Mouse (Mus musculus): ENCODE results near the gene Snrpb. TPM values are rescaled to one million over a fixed set of nuclear protein-coding genes. Genes with fewer than 3 reads are reported as not detected.

Snrpb gene
- total and polyA plus RNA-seq, 3 experiments, result 590 to 1,572 (median 810) TPM

DNA sequence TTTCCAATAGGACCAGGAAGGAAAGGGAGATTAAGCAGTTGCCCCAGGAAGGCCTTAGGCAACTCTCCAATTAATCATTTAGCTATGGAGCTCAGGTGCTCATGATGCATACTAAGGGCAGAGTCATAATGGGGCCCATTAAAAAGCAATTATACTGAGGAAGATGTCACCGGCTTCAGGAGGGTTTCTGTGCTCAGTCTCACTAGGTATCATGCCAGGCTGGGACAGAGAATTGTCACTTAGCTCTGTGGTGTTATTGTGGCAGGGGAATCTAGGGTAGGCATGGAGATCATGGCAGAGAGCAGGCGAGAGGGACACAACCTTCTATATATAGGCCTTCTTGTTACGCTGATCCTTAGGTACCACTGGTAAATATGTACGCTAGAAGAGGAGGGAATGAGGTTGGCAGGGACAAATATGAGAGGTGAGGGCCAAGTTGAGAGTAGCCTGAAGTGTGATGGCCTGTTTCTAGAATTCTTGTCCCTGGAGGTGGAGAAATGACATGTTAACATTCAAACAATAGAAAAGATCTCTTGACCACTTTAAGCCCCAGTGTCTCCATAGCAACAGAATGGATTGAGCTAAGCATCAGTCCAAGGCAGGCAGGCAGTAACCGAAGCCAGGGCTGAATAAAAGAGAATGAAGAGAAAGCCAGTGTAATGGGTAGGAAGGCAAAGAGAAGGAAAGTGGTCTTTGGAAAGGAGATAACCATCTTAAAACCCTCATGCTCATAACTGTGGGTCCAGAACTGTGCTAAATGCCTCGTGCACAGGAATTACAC is 53.7 kb downstream of the Snrpb start:
- TF ChIP-seq MAFK (IDR thresholded peaks at IDR 0.05; ENCODE audit: borderline replicate concordance, low read depth, low read length) (no peak), MEF2A (IDR thresholded peaks at IDR 0.05; ENCODE audit: extremely low read depth, insufficient replicate concordance, low read depth, low read length, poor library complexity, severe bottlenecking) (no peak), USF1 (IDR thresholded peaks at IDR 0.05; ENCODE audit: low read depth, low read length) (no peak), ETS1 (IDR thresholded peaks at IDR 0.05; ENCODE audit: low read depth, low read length) (no peak), E2F4 (IDR thresholded peaks at IDR 0.05; ENCODE audit: borderline replicate concordance, low read depth, low read length) (no peak), HCFC1 (IDR thresholded peaks at IDR 0.05; ENCODE audit: low read depth, low read length) (no peak), EP300 (IDR thresholded peaks at IDR 0.05; ENCODE audit: low read depth in 1 of 2, low read length in 2 of 2) (no peak), MYB (IDR thresholded peaks at IDR 0.05; ENCODE audit: low read depth, low read length) (no peak), CTCF (IDR thresholded peaks at IDR 0.05 in 2 of 3, conservative IDR thresholded peaks at IDR 0.05 in 1 of 3; ENCODE audit: control insufficient read depth in 1 of 3, insufficient read depth in 1 of 3, low read depth in 2 of 3, low read length in 3 of 3, poor library complexity in 1 of 3, severe bottlenecking in 1 of 3) (no peak), SIN3A (IDR thresholded peaks at IDR 0.05; ENCODE audit: low read length) (no peak), CHD1 (IDR thresholded peaks at IDR 0.05; ENCODE audit: low read depth, low read length) (no peak), TBP (IDR thresholded peaks at IDR 0.05; ENCODE audit: low read depth, low read length) (no peak), MXI1 (IDR thresholded peaks at IDR 0.05; ENCODE audit: low read depth, low read length) (no peak), NRF1 (IDR thresholded peaks at IDR 0.05; ENCODE audit: insufficient read depth, low read depth, low read length, poor library complexity, severe bottlenecking) (no peak)
- DNase-seq (ENCODE audit: low read depth, low spot score), result no peak
- H3K27me3 ChIP-seq (ENCODE audit: control insufficient read depth in 1 of 2, insufficient read depth in 2 of 2, low read length in 2 of 2), result peaks cover 3 to 12% of the 10 kb centered on the region in 2 experiments

More for the DNA sequence above, 53.7 kb downstream of the Snrpb start:
- Histone ChIP-seq H3K9ac (ENCODE audit: control insufficient read depth, low read depth, low read length, poor library complexity, severe bottlenecking) (no peak overlapping the region), H3K79me2 (ENCODE audit: control insufficient read depth, insufficient read depth, low read length, poor library complexity) (no peaks in the 10 kb centered on the region), H3K9me3 (replicated peaks; ENCODE audit: insufficient read depth, low read length) (no peaks in the 10 kb centered on the region), H3K36me3 (ENCODE audit: control insufficient read depth in 1 of 2, insufficient read depth in 2 of 2, low read length in 2 of 2) (no peaks in the 10 kb centered on the region), H3K4me1 (ENCODE audit: control insufficient read depth in 1 of 2, insufficient read depth in 2 of 2, low read length in 2 of 2) (no peaks in the 10 kb centered on the region), H3K4me3 (ENCODE audit: control insufficient read depth in 1 of 2, insufficient read depth in 1 of 2, low read depth in 2 of 2, low read length in 2 of 2) (no peak overlapping the region), H3K27ac (ENCODE audit: control insufficient read depth, low read depth, low read length) (no peak overlapping the region)

Other genes starting within 250 kb of the Snrpb start
- gene Tgm3, start 167.1 kb downstream of the Snrpb start, total RNA-seq (2012; rRNA removed), result not detected in 2 replicates
- not detected for gene Tgm3, start 167.1 kb downstream of the Snrpb start, polyA plus RNA-seq (2012; ENCODE audit: insufficient read depth in 1 of 2, insufficient read length in 2 of 2, low read depth in 1 of 2, low replicate concordance in 2 of 2, missing spikeins in 1 of 2)
- not detected in 2 replicates for gene Tgm6, start 67.0 kb downstream of the Snrpb start, total RNA-seq (2012; rRNA removed)
- gene Tgm6, start 67.0 kb downstream of the Snrpb start, polyA plus RNA-seq (2012; ENCODE audit: insufficient read depth in 1 of 2, insufficient read length in 2 of 2, low read depth in 1 of 2, low replicate concordance in 2 of 2, missing spikeins in 1 of 2), result not detected
- gene Tmc2, start 15.8 kb upstream of the Snrpb start, total RNA-seq (2012; rRNA removed), result not detected in 2 replicates
- gene Tmc2, start 15.8 kb upstream of the Snrpb start, polyA plus RNA-seq (2012; ENCODE audit: insufficient read depth in 1 of 2, insufficient read length in 2 of 2, low read depth in 1 of 2, low replicate concordance in 2 of 2, missing spikeins in 1 of 2), result not detected
- 425 and 556 TPM in 2 replicates for gene Nop56, start 95.0 kb upstream of the Snrpb start, total RNA-seq (2012; rRNA removed)
- 1,000 to 10,000 TPM in 1 of 2 experiments, 100 to 1,000 TPM in 1; 594 to 1,867 TPM for gene Nop56, start 95.0 kb upstream of the Snrpb start, polyA plus RNA-seq (2012; ENCODE audit: insufficient read depth in 1 of 2, insufficient read length in 2 of 2, low read depth in 1 of 2, low replicate concordance in 2 of 2, missing spikeins in 1 of 2)
- 205 and 210 TPM in 2 replicates for gene Idh3b, start 105.1 kb upstream of the Snrpb start, total RNA-seq (2012; rRNA removed)
- 1,000 to 10,000 TPM in 1 of 2 experiments, 100 to 1,000 TPM in 1; 551 to 1,030 TPM for gene Idh3b, start 105.1 kb upstream of the Snrpb start, polyA plus RNA-seq (2012; ENCODE audit: insufficient read depth in 1 of 2, insufficient read length in 2 of 2, low read depth in 1 of 2, low replicate concordance in 2 of 2, missing spikeins in 1 of 2)
- gene Ebf4, start 115.8 kb upstream of the Snrpb start, total RNA-seq (2012; rRNA removed), result 0.12 and 0.13 TPM in 2 replicates
- gene Ebf4, start 115.8 kb upstream of the Snrpb start, polyA plus RNA-seq (2012; ENCODE audit: insufficient read depth in 1 of 2, insufficient read length in 2 of 2, low read depth in 1 of 2, low replicate concordance in 2 of 2, missing spikeins in 1 of 2), result under 1 TPM in 1 of 2 experiments, not detected in 1; 0.72 TPM
- 6.5 and 8.2 TPM in 2 replicates for gene Cpxm1, start 218.2 kb upstream of the Snrpb start, total RNA-seq (2012; rRNA removed)
- 10 to 100 TPM in 1 of 2 experiments, not detected in 1; 10.7 TPM for gene Cpxm1, start 218.2 kb upstream of the Snrpb start, polyA plus RNA-seq (2012; ENCODE audit: insufficient read depth in 1 of 2, insufficient read length in 2 of 2, low read depth in 1 of 2, low replicate concordance in 2 of 2, missing spikeins in 1 of 2)
- gene Gm28372, start 225.8 kb upstream of the Snrpb start, total RNA-seq (2012; rRNA removed), result not detected in 2 replicates
- not detected for gene Gm28372, start 225.8 kb upstream of the Snrpb start, polyA plus RNA-seq (2012; ENCODE audit: insufficient read depth in 1 of 2, insufficient read length in 2 of 2, low read depth in 1 of 2, low replicate concordance in 2 of 2, missing spikeins in 1 of 2)
- not detected in 2 replicates for gene 1700020A23Rik, start 225.9 kb upstream of the Snrpb start, total RNA-seq (2012; rRNA removed)
- gene 1700020A23Rik, start 225.9 kb upstream of the Snrpb start, polyA plus RNA-seq (2012; ENCODE audit: insufficient read depth in 1 of 2, insufficient read length in 2 of 2, low read depth in 1 of 2, low replicate concordance in 2 of 2, missing spikeins in 1 of 2), result not detected
- not detected in 2 replicates for gene Tmem239, start 227.1 kb upstream of the Snrpb start, total RNA-seq (2012; rRNA removed)
- under 1 TPM in 1 of 2 experiments, not detected in 1; 0.11 TPM for gene Tmem239, start 227.1 kb upstream of the Snrpb start, polyA plus RNA-seq (2012; ENCODE audit: insufficient read depth in 1 of 2, insufficient read length in 2 of 2, low read depth in 1 of 2, low replicate concordance in 2 of 2, missing spikeins in 1 of 2)
- 86.2 and 90.0 TPM in 2 replicates for gene Vps16, start 244.9 kb upstream of the Snrpb start, total RNA-seq (2012; rRNA removed)
- gene Vps16, start 244.9 kb upstream of the Snrpb start, polyA plus RNA-seq (2012; ENCODE audit: insufficient read depth in 1 of 2, insufficient read length in 2 of 2, low read depth in 1 of 2, low replicate concordance in 2 of 2, missing spikeins in 1 of 2), result 100 to 1,000 TPM in 1 of 2 experiments, not detected in 1; 114 TPM
- 5.1 and 6.5 TPM in 2 replicates for gene Pced1a, start 245.3 kb upstream of the Snrpb start, total RNA-seq (2012; rRNA removed)
- 10 to 100 TPM in 1 of 2 experiments, not detected in 1; 13.7 TPM for gene Pced1a, start 245.3 kb upstream of the Snrpb start, polyA plus RNA-seq (2012; ENCODE audit: insufficient read depth in 1 of 2, insufficient read length in 2 of 2, low read depth in 1 of 2, low replicate concordance in 2 of 2, missing spikeins in 1 of 2)